Mouse (Mus musculus) liver, adult 2 months (tissue): ENCODE data around the gene Ebf1.

ENCODE experiments used
- CTCF ChIP-seq: fragments of 200-500 bp; IDR thresholded peaks from 2 replicates; pipeline ENCODE4 v1.5.1; 2011; ENCODE audit warnings: low read depth, low read length, control low read depth
- POLR2A ChIP-seq: fragments of 200-500 bp; IDR thresholded peaks from 2 replicates; pipeline ENCODE4 v1.6.1; 2011; ENCODE audit warnings: low read length, control low read depth; ENCODE audit not compliant: insufficient read depth; ENCODE audit errors: extremely low read depth

GRCm38 (mm10) chr11:44901715-44902114, 284.6 kb downstream of the Ebf1 start:
- TF ChIP-seq CTCF (no peak), POLR2A (no peak)
